Mouse (Mus musculus) hindbrain, embryonic 15.5 days (tissue): Measurements from ENCODE around the gene Rspo1. TPM values are rescaled to one million over a fixed set of nuclear protein-coding genes. Genes with fewer than 3 reads are reported as not detected.

Experiments used
- ATAC-seq: fragments of 200-750 bp; cut with Nextera tagmentation; 2 replicates; pipeline ENCODE4 v1.8.0; 2017; ENCODE audit warnings: low read depth, moderate number of reproducible peaks, moderate TSS enrichment; ENCODE audit not compliant: low FRiP score
- H3K27ac ChIP-seq: fragments of 300-500 bp; sonication (generic); replicated peaks from 2 replicates; pipeline ENCODE4 v1.5.1; 2015; ENCODE audit warnings: mild to moderate bottlenecking, inconsistent platforms
- H3K27me3 ChIP-seq: fragments of 300-500 bp; sonication (generic); 2 replicates; pipeline ENCODE4 v1.6.1; 2015; ENCODE audit warnings: control low read depth, inconsistent platforms
- H3K36me3 ChIP-seq: fragments of 300-500 bp; sonication (generic); 2 replicates; pipeline ENCODE4 v1.6.1; 2015; ENCODE audit warnings: control low read depth, inconsistent platforms
- H3K4me1 ChIP-seq: fragments of 300-500 bp; sonication (generic); replicated peaks from 2 replicates; pipeline ENCODE4 v1.6.1; 2015; ENCODE audit warnings: control low read depth, inconsistent platforms
- H3K4me2 ChIP-seq: fragments of 300-500 bp; sonication (generic); 2 replicates; pipeline ENCODE4 v1.6.1; 2015; ENCODE audit warnings: moderate library complexity, mild to moderate bottlenecking, inconsistent platforms
- H3K4me3 ChIP-seq: fragments of 300-500 bp; sonication (generic); 2 replicates; pipeline ENCODE4 v1.5.1; 2015; ENCODE audit warnings: mild to moderate bottlenecking, inconsistent platforms
- H3K9ac ChIP-seq: fragments of 300-500 bp; sonication (generic); 2 replicates; pipeline ENCODE4 v1.6.1; 2015; ENCODE audit warnings: inconsistent platforms
- H3K9me3 ChIP-seq: fragments of 300-500 bp; sonication (generic); 2 replicates; pipeline ENCODE4 v1.6.1; 2016; ENCODE audit warnings: control low read depth, inconsistent platforms
- WGBS: fragments of 180-500 bp; shearing (Covaris S2); methylation state at CpG from one replicate; pipeline ENCODE4 v1.1.7; 2015; 5-methylcytosine and 5-hydroxymethylcytosine counted together
- polyA plus RNA-seq: library from polyadenylated mRNA; unstranded; fragments of >200 nt; fragmentation: Nextera tagmentation; extraction: Ambion mirVana; gene quantifications from 2 replicates; pipeline ENCODE4 v1.2.1, GENCODE M21; 2015

Gene Rspo1
- polyA plus RNA-seq, 1 experiment from 2014 or later: 2.0 TPM

GRCm38 (mm10) chr4:125057273-125057672 is 71.0 kb downstream of the Rspo1 start:
- Histone ChIP-seq H3K4me2 (no peak overlapping the region), H3K9ac (no peak overlapping the region), H3K36me3 (peaks cover 36% of the 10 kb centered on the region), H3K9me3 (no peaks in the 10 kb centered on the region), H3K4me3 (no peak overlapping the region), H3K27me3 (no peaks in the 10 kb centered on the region), H3K4me1 (peaks cover 5% of the 10 kb centered on the region; the same call in 1 of the 2 replicates), H3K27ac (no peak overlapping the region)
- WGBS: 69% methylated on average over 3 of the region's 3 CpGs
- ATAC-seq: no peak

GRCm38 (mm10) chr4:125058033-125058432 is 71.8 kb downstream of the Rspo1 start:
- Histone ChIP-seq H3K4me2 (no peak overlapping the region), H3K27ac (no peak overlapping the region), H3K9me3 (no peaks in the 10 kb centered on the region), H3K9ac (no peak overlapping the region), H3K36me3 (peaks cover 31% of the 10 kb centered on the region), H3K27me3 (no peaks in the 10 kb centered on the region), H3K4me3 (no peak overlapping the region), H3K4me1 (peaks cover 5% of the 10 kb centered on the region; the same call in 1 of the 2 replicates)
- ATAC-seq: no peak
- WGBS: 53% methylated on average over 5 of the region's 5 CpGs

Other genes with a start within 250 kb of the Rspo1 start
- 22.9 and 26.1 TPM in 2 replicates for gene Inpp5b, start 244.6 kb upstream of the Rspo1 start, polyA plus RNA-seq
- gene Mtf1, start 184.3 kb upstream of the Rspo1 start, polyA plus RNA-seq: 11.1 and 11.6 TPM in 2 replicates
- gene Yrdc, start 135.8 kb upstream of the Rspo1 start, polyA plus RNA-seq: 46.3 and 50.4 TPM in 2 replicates
- 98.8 and 103 TPM in 2 replicates for gene 1110065P20Rik, start 135.2 kb upstream of the Rspo1 start, polyA plus RNA-seq
- gene Maneal, start 124.3 kb upstream of the Rspo1 start, polyA plus RNA-seq: 15.9 and 16.0 TPM in 2 replicates
- gene Epha10, start 105.5 kb upstream of the Rspo1 start, polyA plus RNA-seq: 12.8 and 13.5 TPM in 2 replicates
- gene 9930104L06Rik, start 49.4 kb upstream of the Rspo1 start, polyA plus RNA-seq: 13.1 and 15.1 TPM in 2 replicates
- 37.1 and 40.7 TPM in 2 replicates for gene Cdca8, start 47.1 kb upstream of the Rspo1 start, polyA plus RNA-seq
- gene Gnl2, start 30.2 kb downstream of the Rspo1 start, polyA plus RNA-seq: 85.8 and 92.7 TPM in 2 replicates
- gene Dnali1, start 79.3 kb downstream of the Rspo1 start, polyA plus RNA-seq: 1.1 and 1.4 TPM in 2 replicates
- 22.7 and 23.8 TPM in 2 replicates for gene Snip1, start 80.2 kb downstream of the Rspo1 start, polyA plus RNA-seq
- gene Meaf6, start 98.7 kb downstream of the Rspo1 start, polyA plus RNA-seq: 139 and 149 TPM in 2 replicates
- 0.22 and 0.26 TPM in 2 replicates for gene Zc3h12a, start 141.4 kb downstream of the Rspo1 start, polyA plus RNA-seq